13 mouse cellular contexts compared by ENCODE assay signal in the genomic region with DNA sequence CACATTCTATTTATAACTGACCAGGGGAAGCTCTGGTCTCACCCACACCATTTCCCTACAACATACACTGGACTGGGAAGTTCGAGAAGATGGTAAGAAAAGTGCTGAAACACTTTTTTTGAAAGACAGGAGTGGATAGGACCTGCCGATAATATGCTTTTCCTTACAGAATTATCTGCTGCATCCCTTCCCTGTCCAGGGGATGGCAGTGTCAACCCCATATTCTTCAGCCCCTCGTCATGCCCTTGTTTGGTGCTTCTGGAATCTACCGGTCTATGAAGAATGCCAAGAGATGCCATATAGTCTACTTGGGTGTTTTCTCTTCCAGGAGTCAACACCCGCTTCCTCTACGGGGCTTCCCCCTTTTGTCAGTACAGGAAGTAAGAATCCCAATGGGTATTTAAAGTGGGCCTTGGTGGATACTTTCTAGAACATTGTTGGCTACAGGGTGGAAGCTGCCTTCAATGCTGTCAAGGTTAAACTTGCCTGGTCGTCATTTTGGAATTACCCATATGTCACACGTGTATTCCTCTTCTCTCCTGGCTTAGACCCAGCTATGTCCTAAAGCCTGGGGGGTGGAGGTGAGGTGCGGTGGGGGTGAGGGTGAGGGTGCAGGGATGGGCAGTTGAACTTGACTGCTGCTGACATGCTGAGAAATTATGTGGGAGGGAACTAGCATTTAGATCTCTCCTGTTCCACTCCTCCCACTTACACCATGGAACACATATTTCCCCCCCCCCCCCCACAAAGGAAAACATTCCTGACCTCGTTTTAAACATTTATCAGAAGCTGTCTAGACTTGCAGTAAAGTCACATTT. TPM values are rescaled to one million over a fixed set of nuclear protein-coding genes. Genes with fewer than 3 reads are reported as not detected.
DNase-seq lines count a peak whose midpoint lies in the region; ATAC-seq and TF ChIP-seq lines count a peak whose summit lies in the region.
"Had no signal": no experiment of that assay in that cellular context is flagged by ENCODE, and none has a peak within 500 bp of the region (broad histone marks: within the 10 kb centered on the region; RNA-seq: fewer than 3 reads in every experiment).

No protein-coding gene starts in this region.

- no peaks in the 10 kb centered on the region for H3K9me3 ChIP-seq in heart, embryonic 10.5 days
- H3K9me3 ChIP-seq: embryonic facial prominence, embryonic 15.5 days; forebrain, embryonic 15.5 days had no signal

- TF ChIP-seq CTCF in heart, adult 2 months (IDR thresholded peaks at IDR 0.05): peak; percentile 55
- TF ChIP-seq CTCF in layer of hippocampus, adult 2 months (conservative IDR thresholded peaks at IDR 0.05): peak; percentile 14; the same call in 1 of the 2 replicates

- TF ChIP-seq POLR2A in heart, adult 2 months (IDR thresholded peaks at IDR 0.05; ENCODE audit: insufficient read depth, low read depth, low read length): no peak

- H3K27me3 ChIP-seq in heart, adult 2 months (ENCODE audit: control insufficient read depth, insufficient read depth, low read length): no peaks in the 10 kb centered on the region
- H3K27me3 ChIP-seq in heart, embryonic 10.5 days (ENCODE audit: insufficient read depth, poor library complexity, severe bottlenecking): no peaks in the 10 kb centered on the region
- H3K27me3 ChIP-seq: embryonic facial prominence, embryonic 15.5 days; forebrain, embryonic 15.5 days had no signal

- H3K4me1 ChIP-seq in heart, adult 2 months (ENCODE audit: control insufficient read depth, insufficient read depth, low read length): peaks cover 25% of the 10 kb centered on the region
- peaks cover 15% of the 10 kb centered on the region; the same call in 1 of the 2 replicates for H3K4me1 ChIP-seq in heart, embryonic 10.5 days
- H3K4me1 ChIP-seq: embryonic facial prominence, embryonic 15.5 days; forebrain, embryonic 15.5 days had no signal

- H3K4me3 ChIP-seq in heart, adult 2 months: no peak overlapping the region
- no peak overlapping the region for H3K4me3 ChIP-seq in heart, embryonic 10.5 days
- no peak overlapping the region for H3K4me3 ChIP-seq in layer of hippocampus, adult 2 months
- H3K4me3 ChIP-seq: embryonic facial prominence, embryonic 15.5 days; forebrain, embryonic 15.5 days had no signal

- H3K9ac ChIP-seq in heart, adult 2 months (ENCODE audit: low read depth, low read length): no peak overlapping the region
- H3K9ac ChIP-seq: embryonic facial prominence, embryonic 15.5 days; forebrain, embryonic 15.5 days had no signal

- no peaks in the 10 kb centered on the region for H3K79me2 ChIP-seq in heart, adult 2 months (replicated peaks; ENCODE audit: control insufficient read depth, insufficient read depth, low read length)

- WGBS in heart, adult 2 months: 28% methylated on average over 10 of the region's 10 CpGs
- 61% methylated on average over 10 of the region's 10 CpGs for whole genome bisulfite sequencing in heart, embryonic 10.5 days

- peak overlapping the region; percentile 73 for H3K27ac ChIP-seq in heart, adult 2 months
- no peak overlapping the region for H3K27ac ChIP-seq in heart, embryonic 10.5 days
- no peak overlapping the region for H3K27ac ChIP-seq in layer of hippocampus, adult 2 months
- H3K27ac ChIP-seq: embryonic facial prominence, embryonic 15.5 days; forebrain, embryonic 15.5 days had no signal

- TF ChIP-seq EP300 in heart, adult 2 months (IDR thresholded peaks at IDR 0.05; ENCODE audit: insufficient read depth, low read depth, low read length): no peak

- ATAC-seq in megakaryocyte, adult 5-6 weeks (ENCODE audit: poor library complexity, severe bottlenecking): peak; percentile 45
- ATAC-seq: forebrain, embryonic 15.5 days had no signal

- H3K36me3 ChIP-seq in heart, adult 2 months (ENCODE audit: control insufficient read depth, insufficient read depth, low read length): peaks cover 15% of the 10 kb centered on the region
- H3K36me3 ChIP-seq in heart, embryonic 10.5 days: no peaks in the 10 kb centered on the region
- H3K36me3 ChIP-seq: embryonic facial prominence, embryonic 15.5 days; forebrain, embryonic 15.5 days had no signal

- DNase-seq in heart, adult 2 months: no peak
- no peak for DNase-seq in heart, embryonic 10.5 days (ENCODE audit: low spot score)
- DNase-seq in layer of hippocampus, adult 2 months (ENCODE audit: low spot score in 2 of 2): no peak
- DNase-seq in layer of hippocampus, adult 9-10 months (ENCODE audit: low spot score): no peak
- peak; percentile 52 for DNase-seq in Muller cell, postnatal 12 days (ENCODE audit: inconsistent ontology term)
- no peak for DNase-seq in right cerebral cortex, postnatal 14 days
- no peak for DNase-seq in retina, embryonic 14.5 days (ENCODE audit: low spot score)
- DNase-seq: gastrocnemius, postnatal 25 days; heart, postnatal 4 days; thymus, adult 18-20 months had no signal

- intact Hi-C loops in heart, adult 2 months (cut with DNase I): no loop called here

RNA-seq across cellular contexts. Expression of a gene that starts 21.0 kb away (rescaled TPM):
- 100 to 1,000 TPM; 174 to 205 TPM for total RNA-seq in heart, adult 2 months (2021)
- 342 and 353 TPM in 2 replicates for polyA plus RNA-seq in heart, adult 2 months (2012; rRNA removed)
- 16.6 and 25.7 TPM in 2 replicates for polyA plus RNA-seq in heart, embryonic 10.5 days (2016; fragmentation: Nextera tagmentation; extraction: Ambion mirVana)
- 10 to 100 TPM; 22.4 to 26.5 TPM for total RNA-seq in layer of hippocampus, adult 2 months (2021)
- 3.6 and 4.5 TPM in 2 replicates for total RNA-seq in megakaryocyte, adult 5-6 weeks (2015)
- total RNA-seq in megakaryocyte, adult 5-6 weeks (2017): 2.6 and 4.1 TPM in 2 replicates

Comparison
In these comparisons a context has a peak if more than half of its experiments do, and no peak if none do; other contexts are left out.
1. RNA of a gene that starts 21.0 kb away (total RNA-seq): 174 to 205 TPM in heart, adult 2 months; 22.4 to 26.5 TPM in layer of hippocampus, adult 2 months and 2.6 to 4.5 TPM in megakaryocyte, adult 5-6 weeks; every median in the first group is over 4 times any median in the second.